Mouse (Mus musculus) urinary bladder, adult 18-20 months (tissue): ENCODE results near the gene Zfp366.

Source experiments
- DNase-seq, 2 experiments: peaks; one replicate each; pipeline ENCODE4 v3.0.0; 2022; ENCODE audit warnings: low spot score in 2 of 2, mixed read lengths in 2 of 2

Gene Zfp366

GRCm38 (mm10) chr13:99299921-99300320 lies 115.3 kb downstream of the Zfp366 start:
- DNase-seq: no peak
